Mouse (Mus musculus) lung, postnatal 0 days (tissue): ENCODE results near the gene Erv3. TPM values are rescaled to one million over a fixed set of nuclear protein-coding genes. Genes with fewer than 3 reads are reported as not detected.

Source experiments
- ATAC-seq: fragments of 200-750 bp; cut with Nextera tagmentation; 2 replicates; pipeline ENCODE4 v1.8.0; 2017; ENCODE audit warnings: moderate library complexity
- DNase-seq: peaks from one replicate; pipeline ENCODE4 v3.0.0-alpha.2; 2016; ENCODE audit warnings: low spot score
- H3K27ac ChIP-seq: fragments of 300-500 bp; sonication (generic); 2 replicates; pipeline ENCODE4 v1.5.1; 2014; ENCODE audit warnings: antibody characterized with exemption, mild to moderate bottlenecking, low read length, mixed read lengths
- H3K27me3 ChIP-seq: fragments of 300-500 bp; sonication (generic); replicated peaks from 2 replicates; pipeline ENCODE4 v1.6.1; 2014; ENCODE audit warnings: low read length, mixed read lengths; ENCODE audit not compliant: insufficient read depth
- H3K36me3 ChIP-seq: fragments of 300-500 bp; sonication (generic); 2 replicates; pipeline ENCODE4 v1.6.1; 2014; ENCODE audit warnings: low read length, mixed read lengths; ENCODE audit not compliant: insufficient read depth
- H3K4me1 ChIP-seq: fragments of 300-500 bp; sonication (generic); 2 replicates; pipeline ENCODE4 v1.6.1; 2014; ENCODE audit warnings: antibody characterized with exemption, low read depth, low read length, mixed read lengths; ENCODE audit not compliant: insufficient read depth
- H3K4me2 ChIP-seq: fragments of 300-500 bp; sonication (generic); replicated peaks from 2 replicates; pipeline ENCODE4 v1.6.1; 2014; ENCODE audit warnings: low read depth, mild to moderate bottlenecking, low read length, moderate library complexity, mixed read lengths
- H3K4me3 ChIP-seq: fragments of 300-500 bp; sonication (generic); 2 replicates; pipeline ENCODE4 v1.5.1; 2014; ENCODE audit warnings: low read depth, low read length
- H3K9ac ChIP-seq: fragments of 300-500 bp; sonication (generic); replicated peaks from 2 replicates; pipeline ENCODE4 v1.6.1; 2014; ENCODE audit warnings: low read depth, mild to moderate bottlenecking
- H3K9me3 ChIP-seq: fragments of 300-500 bp; sonication (generic); 2 replicates; pipeline ENCODE4 v1.6.1; 2016; ENCODE audit warnings: low read length, mixed read lengths
- CTCF ChIP-seq: IDR thresholded peaks from 2 replicates; pipeline ENCODE4 v1.5.1; 2016; ENCODE audit warnings: antibody characterized with exemption, mild to moderate bottlenecking
- EP300 ChIP-seq: IDR thresholded peaks from 2 replicates; pipeline ENCODE4 v1.6.1; 2016; ENCODE audit warnings: antibody characterized with exemption, mild to moderate bottlenecking, control low read depth
- WGBS: fragments of 180-500 bp; shearing (Covaris S2); extraction: QIAGEN DNeasy Blood & Tissue Kit; methylation state at CpG from one replicate; pipeline ENCODE4 v1.1.7; 2014; 5-methylcytosine and 5-hydroxymethylcytosine counted together
- polyA plus RNA-seq: library from polyadenylated mRNA; unstranded; fragments of >200 nt; fragmentation: Nextera tagmentation; extraction: Ambion mirVana; gene quantifications from 2 replicates; pipeline ENCODE4 v1.2.1, GENCODE M21; 2015

Gene Erv3
- polyA plus RNA-seq: not detected in 2 replicates

DNA sequence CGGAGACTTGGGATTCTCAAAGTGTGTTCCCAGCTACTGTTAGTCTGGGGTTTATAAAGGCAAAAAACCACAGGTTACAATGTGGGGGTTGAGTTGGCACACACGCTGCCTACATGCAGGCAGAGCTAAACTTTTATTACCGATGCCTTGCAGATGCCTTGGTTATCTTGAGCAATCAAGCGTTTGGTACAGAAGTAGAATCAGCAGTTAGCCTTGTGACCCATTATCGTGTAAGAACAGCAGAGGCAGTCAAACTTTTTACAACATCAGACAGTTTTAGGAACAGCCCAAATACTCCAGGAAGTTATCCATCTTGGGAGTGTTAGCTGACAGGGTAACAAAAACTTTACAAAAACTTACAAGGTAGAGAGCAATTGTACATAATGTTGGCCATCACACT is at the start of gene Erv3:
Gene Erv3 (minus strand): TSS at position 27 of the 400 bp plus-strand sequence.
- DNase-seq (no peak), ATAC-seq (no peak)
- no peaks in the 10 kb centered on the region for H3K36me3 ChIP-seq
- H3K27ac ChIP-seq: no peak within 1 kb of the TSS
- WGBS: 79% methylated on average over 5 of the region's 5 CpGs
- H3K27me3 ChIP-seq: no peaks in the 10 kb centered on the region
- H3K9me3 ChIP-seq: no peaks in the 10 kb centered on the region
- H3K9ac ChIP-seq: no peak within 1 kb of the TSS
- H3K4me3 ChIP-seq: no peak within 1 kb of the TSS
- TF ChIP-seq EP300: no peak
- no peak for TF ChIP-seq CTCF
- H3K4me2 ChIP-seq: no peak within 1 kb of the TSS
- no peaks in the 10 kb centered on the region for H3K4me1 ChIP-seq

DNA sequence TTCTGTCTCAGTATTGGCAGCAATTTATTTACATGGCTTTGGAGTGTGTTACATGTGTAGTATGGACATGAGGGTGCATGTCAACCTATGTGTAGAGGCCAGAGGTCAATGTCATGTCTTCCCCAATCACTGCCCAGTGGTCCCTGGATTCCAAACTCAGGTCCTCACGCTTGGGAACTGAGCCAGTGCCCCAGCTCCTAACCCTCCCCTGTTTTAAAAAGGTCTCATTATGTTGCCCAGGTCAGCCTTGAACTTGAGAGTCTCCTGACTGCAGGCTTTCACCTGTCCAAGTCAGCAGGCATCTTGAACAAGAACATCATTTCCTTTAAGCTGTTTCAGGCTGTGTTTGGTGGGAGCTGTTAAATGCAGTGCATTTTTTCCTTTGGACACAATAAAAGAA is 49.4 kb upstream of the Erv3 start:
- no peaks in the 10 kb centered on the region for H3K4me1 ChIP-seq
- ATAC-seq (no peak), DNase-seq (no peak)
- H3K4me3 ChIP-seq: no peak overlapping the region
- no peaks in the 10 kb centered on the region for H3K27me3 ChIP-seq
- TF ChIP-seq EP300 (no peak), CTCF (no peak)
- 94% methylated on average over 1 of the region's 1 CpGs for WGBS
- no peaks in the 10 kb centered on the region for H3K9me3 ChIP-seq
- H3K27ac ChIP-seq: no peak overlapping the region
- H3K4me2 ChIP-seq: no peak overlapping the region
- no peaks in the 10 kb centered on the region for H3K36me3 ChIP-seq
- H3K9ac ChIP-seq: no peak overlapping the region

DNA sequence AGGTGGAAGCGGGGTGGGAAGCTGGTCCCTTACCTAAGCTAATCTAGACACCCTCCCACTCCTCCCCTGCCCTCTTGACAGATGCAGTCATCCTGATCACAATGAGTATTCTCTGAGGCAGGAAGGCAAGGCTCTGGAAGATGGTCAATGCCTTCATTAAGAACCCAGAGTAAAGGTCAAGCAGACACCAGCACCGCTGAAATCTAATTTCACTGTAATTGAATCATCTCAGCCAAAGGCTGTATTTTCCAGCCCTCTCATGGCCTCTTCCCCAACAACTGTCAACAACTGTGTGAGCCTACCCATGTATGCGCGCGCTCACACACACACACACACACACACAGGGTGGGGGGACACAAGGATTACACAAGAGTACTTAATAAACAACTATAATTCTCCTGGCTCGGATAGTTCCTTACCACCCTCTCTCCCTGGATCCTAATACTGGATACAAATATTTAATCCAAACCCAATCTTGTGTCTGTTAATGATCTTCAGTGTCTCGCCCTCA is 48.9 kb upstream of the Erv3 start:
- no peak overlapping the region for H3K27ac ChIP-seq
- no peak for TF ChIP-seq CTCF
- TF ChIP-seq EP300: no peak
- H3K27me3 ChIP-seq: no peaks in the 10 kb centered on the region
- ATAC-seq (no peak), DNase-seq (no peak)
- H3K36me3 ChIP-seq: no peaks in the 10 kb centered on the region
- no peak overlapping the region for H3K4me3 ChIP-seq
- H3K4me2 ChIP-seq: no peak overlapping the region
- no peak overlapping the region for H3K9ac ChIP-seq
- WGBS: 86% methylated on average over 7 of the region's 7 CpGs
- H3K9me3 ChIP-seq: no peaks in the 10 kb centered on the region
- no peaks in the 10 kb centered on the region for H3K4me1 ChIP-seq

DNA sequence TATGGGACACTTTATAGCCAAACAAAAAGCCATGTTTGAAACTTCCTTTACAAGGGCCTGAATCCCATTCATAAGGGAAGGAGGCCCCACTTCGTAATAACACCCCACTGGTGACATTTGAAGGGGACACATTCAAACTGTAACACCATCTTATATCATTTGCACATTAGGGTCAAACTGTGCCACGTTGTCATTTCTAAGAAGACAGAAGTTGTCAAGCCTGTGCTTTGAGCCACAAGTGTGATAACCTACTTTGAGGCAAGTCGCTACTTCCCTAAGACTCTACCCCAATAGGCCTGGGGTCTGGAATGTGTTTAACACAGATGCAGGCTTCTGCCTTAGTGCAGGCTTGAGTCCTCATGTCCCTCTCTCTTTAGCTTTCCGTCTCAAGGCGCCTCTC is 47.8 kb upstream of the Erv3 start:
- Histone ChIP-seq H3K27me3 (no peaks in the 10 kb centered on the region), H3K27ac (no peak overlapping the region), H3K9ac (no peak overlapping the region), H3K4me1 (no peaks in the 10 kb centered on the region; the same call in 1 of the 2 replicates), H3K36me3 (no peaks in the 10 kb centered on the region), H3K9me3 (no peaks in the 10 kb centered on the region), H3K4me3 (no peak overlapping the region), H3K4me2 (no peak overlapping the region)
- no peak for ATAC-seq
- no peak for DNase-seq
- WGBS: 81% methylated on average over 5 of the region's 5 CpGs
- TF ChIP-seq CTCF: no peak
- no peak for TF ChIP-seq EP300

DNA sequence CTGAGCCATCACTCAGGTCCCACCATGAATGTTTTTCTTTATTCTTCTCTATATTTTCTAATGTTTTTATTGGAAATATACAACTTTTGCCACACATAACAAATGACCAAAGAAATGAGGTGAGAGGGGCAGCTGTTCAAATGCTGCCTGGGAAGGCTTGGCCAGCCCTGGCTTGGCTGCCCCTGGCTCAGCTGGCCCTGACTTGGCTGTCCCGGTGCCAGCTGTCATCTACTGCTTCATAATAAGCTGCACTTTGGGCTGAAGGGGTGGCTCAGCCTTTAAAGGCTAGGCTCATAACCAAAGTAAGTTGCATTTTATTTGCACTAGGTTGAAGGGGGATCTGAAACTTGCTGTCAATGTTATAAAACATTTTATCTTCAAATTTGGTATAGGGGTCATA is 47.3 kb upstream of the Erv3 start:
- Histone ChIP-seq H3K9me3 (no peaks in the 10 kb centered on the region), H3K4me1 (no peaks in the 10 kb centered on the region; the same call in 1 of the 2 replicates), H3K9ac (no peak overlapping the region), H3K4me2 (no peak overlapping the region), H3K27ac (no peak overlapping the region), H3K27me3 (no peaks in the 10 kb centered on the region), H3K4me3 (no peak overlapping the region), H3K36me3 (no peaks in the 10 kb centered on the region)
- DNase-seq (no peak), ATAC-seq (no peak)
- TF ChIP-seq CTCF (no peak), EP300 (no peak)
- 48% methylated on average over 1 of the region's 1 CpGs for WGBS

DNA sequence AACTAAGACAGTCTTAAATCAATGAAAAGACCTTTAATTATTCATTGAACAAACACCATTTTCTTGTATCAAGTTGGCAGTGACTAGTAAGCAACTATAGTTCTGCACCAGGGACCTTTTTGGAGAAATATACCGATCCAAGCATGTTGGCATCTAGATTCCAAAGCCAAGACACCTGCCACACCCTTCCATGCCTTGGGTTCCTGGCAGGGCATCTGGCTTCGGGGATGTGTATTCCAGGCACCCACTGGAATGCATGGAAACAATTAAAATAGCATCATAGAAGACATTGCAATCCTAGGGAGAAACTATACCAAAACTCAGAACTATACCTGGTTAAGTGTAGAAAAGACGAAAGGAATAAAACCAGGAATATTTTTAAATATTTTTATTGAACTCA is 46.7 kb upstream of the Erv3 start:
- 76% methylated on average over 3 of the region's 3 CpGs for WGBS
- DNase-seq: no peak

DNA sequence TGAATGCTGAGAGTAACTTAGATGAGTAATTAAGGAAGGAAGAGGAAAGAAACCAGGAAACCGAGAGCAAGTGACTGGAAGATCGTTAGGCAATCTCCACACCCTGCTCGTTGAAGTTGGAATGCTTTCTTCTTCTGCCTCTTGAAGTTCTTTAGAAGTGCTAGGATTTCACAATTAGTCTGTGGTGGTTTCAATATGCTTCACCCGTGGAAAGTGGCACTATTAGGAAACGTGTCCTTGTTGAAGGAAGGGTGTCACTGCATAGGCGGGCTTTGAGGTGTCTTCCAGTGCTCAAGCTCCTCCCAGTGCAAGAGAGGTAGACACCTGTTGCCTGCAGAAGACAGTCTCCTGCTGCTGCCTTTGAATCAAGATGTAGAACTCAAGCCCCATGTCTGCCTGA is 46.2 kb upstream of the Erv3 start:
- no peak overlapping the region for H3K4me2 ChIP-seq
- no peaks in the 10 kb centered on the region for H3K36me3 ChIP-seq
- H3K4me3 ChIP-seq: no peak overlapping the region
- no peaks in the 10 kb centered on the region for H3K27me3 ChIP-seq
- H3K4me1 ChIP-seq: no peaks in the 10 kb centered on the region; the same call in 1 of the 2 replicates
- WGBS: 29% methylated on average over 6 of the region's 6 CpGs
- no peak overlapping the region for H3K27ac ChIP-seq
- ATAC-seq (peak; percentile 50), DNase-seq (peak; percentile 89)
- H3K9me3 ChIP-seq: no peaks in the 10 kb centered on the region
- H3K9ac ChIP-seq: no peak overlapping the region
- TF ChIP-seq CTCF (no peak), EP300 (peak; percentile 98)

More for the DNA sequence above, 46.7 kb upstream of the Erv3 start:
- H3K27ac ChIP-seq: no peak overlapping the region
- no peak overlapping the region for H3K4me3 ChIP-seq
- no peak for ATAC-seq
- H3K4me1 ChIP-seq: no peaks in the 10 kb centered on the region; the same call in 1 of the 2 replicates
- no peaks in the 10 kb centered on the region for H3K36me3 ChIP-seq
- H3K9ac ChIP-seq: no peak overlapping the region
- no peak overlapping the region for H3K4me2 ChIP-seq
- H3K9me3 ChIP-seq: no peaks in the 10 kb centered on the region
- no peak for TF ChIP-seq EP300
- TF ChIP-seq CTCF: no peak
- H3K27me3 ChIP-seq: no peaks in the 10 kb centered on the region
